Mouse (Mus musculus): ENCODE data around the gene Tiam1.

Gene Tiam1

DNA sequence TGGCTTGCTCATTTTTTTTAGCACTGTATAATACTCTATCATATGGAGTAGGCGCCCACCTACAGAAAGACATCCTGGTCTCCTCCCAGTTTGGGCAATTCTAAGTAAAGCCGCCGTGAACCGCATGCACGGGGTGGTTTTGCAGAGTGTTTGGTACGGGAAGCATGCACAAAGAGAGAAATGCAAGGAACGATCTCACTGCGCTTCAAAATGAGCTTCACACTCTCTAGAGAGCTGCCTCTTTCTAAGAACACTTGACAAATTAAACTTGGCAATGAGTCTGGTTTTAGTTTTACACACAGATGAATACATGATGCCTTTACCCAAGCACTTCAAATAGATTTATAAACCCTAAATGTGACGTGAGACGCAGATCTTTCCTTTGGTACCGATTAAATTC lies 196.8 kb downstream of the Tiam1 start:
- DNase-seq, result no peak

- no peak for DNase-seq
These were observed 198.8 kb downstream of the Tiam1 start for GRCm38 (mm10) chr16:89944604-89945283.

DNA sequence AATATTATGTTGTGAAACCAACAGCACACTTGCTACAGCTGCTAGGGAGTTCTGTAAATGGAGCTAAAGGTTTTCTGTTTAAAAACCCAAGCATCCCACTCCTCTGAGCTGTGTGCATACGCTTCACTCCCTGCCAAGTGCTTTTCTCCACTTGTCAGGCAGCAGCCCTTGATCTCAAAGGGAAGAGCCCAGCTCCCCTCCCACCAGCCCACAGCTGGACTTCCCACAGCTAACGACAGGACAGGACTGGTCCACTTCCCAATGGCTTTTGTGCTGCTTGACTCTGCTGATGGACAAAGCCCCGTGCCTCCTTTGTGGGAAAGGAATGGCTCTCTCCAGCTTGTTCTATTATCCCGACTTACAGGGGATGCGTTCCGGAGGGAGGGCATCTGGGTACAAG lies 199.5 kb downstream of the Tiam1 start:
- DNase-seq, result no peak

DNA sequence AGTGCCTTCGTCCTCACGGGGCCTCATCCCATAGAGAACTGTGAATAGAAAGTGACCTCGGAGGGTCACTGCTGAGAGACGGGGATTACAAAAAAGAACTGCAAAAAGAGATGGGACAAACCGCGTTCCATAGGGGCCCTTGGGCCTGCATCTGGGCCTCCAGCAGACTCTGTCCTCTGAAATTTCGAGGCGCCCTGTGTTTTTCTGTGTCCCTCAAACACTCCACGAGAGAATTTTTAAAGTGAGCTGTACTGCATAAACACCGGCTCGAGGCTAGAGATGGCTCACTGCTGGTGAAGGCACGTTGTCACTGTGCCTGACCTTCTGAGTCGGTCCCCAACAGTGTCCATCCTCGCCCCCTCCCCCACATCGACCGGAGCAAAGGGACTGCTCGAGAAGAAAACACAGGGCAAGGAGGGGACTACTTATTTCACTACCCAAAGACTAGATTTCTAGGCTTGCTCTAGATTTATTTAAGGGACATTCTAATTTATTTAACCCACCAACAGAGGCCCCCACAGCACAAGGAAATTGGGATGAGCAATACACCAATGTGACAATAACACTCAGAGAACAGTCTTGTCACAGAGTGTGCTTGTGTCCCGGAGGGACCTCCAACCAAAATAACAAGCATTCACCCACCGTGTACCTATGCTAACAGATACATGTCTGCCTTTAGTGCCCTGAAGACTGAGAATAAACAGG lies 200.2 kb downstream of the Tiam1 start:
- DNase-seq, result peak; percentile 32

GRCm38 (mm10) chr16:89940696-89941095 lies 202.9 kb downstream of the Tiam1 start:
- DNase-seq, result no peak

DNA sequence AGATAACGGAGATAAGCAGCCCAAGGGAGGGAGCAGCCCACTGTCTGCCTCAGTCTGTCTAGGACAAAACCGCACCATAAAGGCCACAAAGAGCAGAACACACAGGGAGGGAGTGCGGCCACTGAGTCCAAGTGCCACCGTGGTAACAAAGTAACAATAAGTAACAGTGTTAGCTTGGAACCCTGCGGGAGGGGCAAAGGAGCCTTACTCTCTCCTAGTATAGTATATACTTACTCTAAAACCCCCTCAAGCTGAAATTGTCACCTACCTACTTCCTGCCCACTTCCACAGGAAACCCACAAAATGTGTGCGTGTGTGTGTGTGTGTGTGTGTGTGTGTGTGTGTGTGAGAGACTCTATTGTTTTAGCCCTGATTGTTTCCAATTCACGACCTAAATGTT lies 205.3 kb downstream of the Tiam1 start:
- no peak for DNase-seq

GRCm38 (mm10) chr16:89936571-89936970 lies 207.0 kb downstream of the Tiam1 start:
- no peak for DNase-seq

DNA sequence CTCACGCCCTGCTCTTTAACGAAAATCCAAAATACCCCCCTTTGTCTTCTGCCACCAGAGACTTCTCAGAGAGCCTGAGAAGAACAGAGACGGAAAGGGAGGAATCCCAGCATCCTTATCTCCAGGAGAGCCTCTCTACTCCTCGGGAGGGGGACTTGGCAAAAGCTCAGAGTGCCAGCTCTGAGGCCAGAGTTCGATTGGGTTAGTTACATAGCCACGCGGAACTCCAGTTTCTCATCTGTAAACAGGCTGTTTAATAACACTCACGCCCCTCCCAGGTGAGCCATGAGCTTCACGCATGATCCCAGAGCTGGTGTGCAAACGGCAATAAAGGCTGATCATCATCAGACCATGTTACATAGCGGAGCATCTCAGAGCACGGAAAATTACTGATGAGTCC lies 208.2 kb downstream of the Tiam1 start:
- DNase-seq, result peak; percentile 9

DNA sequence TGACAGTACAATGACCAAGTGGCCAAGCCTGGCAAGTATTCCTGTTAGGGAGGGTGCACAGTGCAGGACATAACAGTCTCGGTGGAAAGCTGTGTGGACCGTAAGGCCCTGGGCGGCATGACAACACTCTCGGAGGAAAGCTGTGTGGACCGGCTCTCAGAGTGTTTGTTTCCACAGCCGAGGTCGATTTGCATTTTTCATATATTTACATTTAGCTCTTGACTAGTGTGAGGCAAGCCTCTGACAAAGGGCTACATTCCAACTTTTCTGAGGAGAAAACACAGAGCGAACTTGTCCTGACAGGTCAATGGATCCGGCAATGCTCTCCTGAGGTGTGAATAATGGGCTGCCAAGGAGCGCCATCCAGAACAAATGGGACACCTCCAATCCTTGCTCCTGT lies 209.0 kb downstream of the Tiam1 start:
- DNase-seq, result no peak

GRCm38 (mm10) chr16:89933976-89934375 lies 209.6 kb downstream of the Tiam1 start:
- DNase-seq, result no peak

- DNase-seq, result no peak
These were observed 215.0 kb downstream of the Tiam1 start for GRCm38 (mm10) chr16:89928611-89929010.

DNA sequence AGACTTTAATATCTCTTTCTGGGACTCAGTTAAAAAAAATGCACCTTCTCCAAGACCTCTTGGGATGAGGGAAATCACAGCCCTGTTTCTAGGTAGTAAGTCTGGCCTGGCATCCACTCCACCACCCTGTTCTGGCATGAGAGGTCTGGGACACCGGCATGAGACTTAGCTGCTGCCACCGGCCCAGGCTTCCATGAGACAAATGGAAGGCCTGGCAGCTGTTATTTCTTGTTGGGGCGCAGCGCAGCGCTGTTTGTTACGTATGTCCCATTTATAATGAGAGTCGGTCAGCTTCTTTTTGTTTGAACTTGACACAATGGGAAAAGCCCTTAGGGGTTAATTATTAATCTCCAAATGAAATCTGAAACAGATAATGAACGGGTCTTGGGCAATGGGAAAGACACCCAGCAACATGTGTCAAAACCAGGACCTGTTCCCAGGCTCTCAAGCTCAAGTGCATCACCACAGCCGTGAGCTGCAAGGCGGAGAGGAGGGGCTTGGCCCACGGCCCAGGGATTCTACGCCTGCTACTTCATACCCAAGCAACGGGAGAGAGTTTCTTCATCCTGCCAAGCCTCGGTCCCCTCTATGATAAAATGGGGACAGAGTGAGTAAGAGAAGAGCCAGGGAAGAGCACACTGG lies 219.2 kb downstream of the Tiam1 start:
- peak; percentile 38 for DNase-seq

- DNase-seq, result no peak
These were observed 220.3 kb downstream of the Tiam1 start for GRCm38 (mm10) chr16:89923311-89923710.

DNA sequence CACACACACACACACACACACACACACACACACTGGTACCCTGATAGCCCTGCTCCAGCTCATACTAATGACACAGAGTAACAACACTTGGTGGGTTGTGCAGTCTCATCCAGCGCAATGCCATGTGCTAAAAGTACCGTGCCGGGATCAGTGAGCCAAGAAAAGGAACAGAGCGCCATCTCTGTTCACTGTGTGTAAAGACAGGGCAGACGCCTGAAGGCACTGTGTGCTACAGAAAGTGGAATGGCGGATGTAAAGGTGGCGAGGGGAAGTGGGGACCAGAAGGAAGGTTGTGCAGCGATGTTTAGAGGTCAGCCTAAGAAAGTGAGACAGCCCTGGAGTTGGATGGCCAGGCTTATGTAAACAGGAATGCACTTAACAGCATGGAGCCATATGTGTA lies 221.1 kb downstream of the Tiam1 start:
- no peak for DNase-seq

GRCm38 (mm10) chr16:89921370-89921769 lies 222.2 kb downstream of the Tiam1 start:
- DNase-seq, result no peak

DNA sequence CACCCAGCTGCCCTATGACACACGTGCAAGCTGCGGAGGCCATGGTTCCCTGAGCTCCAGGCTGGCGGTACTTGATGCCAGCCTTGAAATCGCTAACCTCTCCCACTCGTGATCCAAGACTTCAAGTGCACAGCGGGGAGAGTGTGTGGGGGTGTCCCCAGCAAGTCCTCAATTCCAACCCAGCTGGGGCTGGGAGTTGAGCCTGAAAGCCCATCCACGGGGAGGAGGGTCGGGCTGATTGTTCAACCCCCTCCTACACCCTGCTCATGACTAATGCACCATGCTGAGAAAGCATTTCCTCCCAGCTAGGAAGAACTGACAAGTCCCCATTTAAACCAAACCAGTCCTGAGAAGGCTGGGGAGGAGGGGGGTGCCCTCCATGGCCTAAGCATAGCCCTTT lies 223.2 kb downstream of the Tiam1 start:
- no peak for DNase-seq

DNA sequence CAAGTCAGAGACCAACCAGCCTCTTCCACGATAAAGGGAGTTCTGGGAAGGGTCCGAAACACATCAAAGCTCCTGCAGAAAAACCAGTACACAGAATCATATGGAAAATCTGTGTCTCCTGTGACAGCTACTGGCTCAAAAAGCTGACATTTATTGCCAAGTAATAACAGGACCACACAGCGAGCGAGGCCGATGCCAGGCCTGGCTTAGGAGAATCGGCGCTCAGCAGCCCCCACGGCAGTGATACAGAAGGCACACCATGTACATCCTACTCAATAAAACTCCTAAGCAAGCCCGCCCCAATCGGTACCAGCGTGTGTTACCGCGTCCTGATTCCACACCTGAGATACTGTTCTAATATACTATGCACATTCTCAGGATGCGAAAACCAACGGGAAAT lies 226.2 kb downstream of the Tiam1 start:
- no peak for DNase-seq

GRCm38 (mm10) chr16:89914946-89915345 lies 228.6 kb downstream of the Tiam1 start:
- no peak for DNase-seq

DNA sequence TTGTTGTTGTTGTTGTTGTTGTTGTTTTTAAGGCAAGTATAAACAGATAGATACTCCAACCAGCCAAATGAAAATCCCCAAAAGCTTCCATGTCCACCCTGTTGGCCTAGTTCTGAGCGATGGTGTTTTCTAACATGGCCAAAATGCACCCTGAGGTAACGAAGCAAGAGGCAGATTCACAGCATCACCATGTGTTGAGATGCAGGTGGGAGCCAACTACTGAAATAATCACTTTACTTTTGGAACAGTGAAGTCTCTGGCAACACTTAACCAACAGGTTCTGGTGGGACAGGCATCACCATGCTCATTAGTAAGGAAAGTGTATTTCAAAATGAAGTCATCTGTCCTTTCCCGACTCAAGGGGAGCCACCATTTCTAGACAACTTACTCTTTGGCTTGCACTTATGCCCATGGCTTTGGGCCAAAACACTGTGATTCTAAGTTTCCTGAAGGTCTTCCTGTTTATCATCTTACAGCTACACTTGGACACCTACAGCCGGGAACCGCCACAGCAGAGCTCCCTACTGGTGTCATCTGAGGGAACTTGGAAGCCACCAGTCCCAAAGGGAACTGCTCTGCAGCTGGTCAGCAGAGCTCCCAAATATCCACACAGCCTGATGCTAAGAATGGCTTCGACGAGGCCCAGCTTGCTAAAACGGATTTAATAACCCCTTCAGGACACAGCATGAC lies 230.7 kb downstream of the Tiam1 start:
- peak; percentile 35 for DNase-seq

DNA sequence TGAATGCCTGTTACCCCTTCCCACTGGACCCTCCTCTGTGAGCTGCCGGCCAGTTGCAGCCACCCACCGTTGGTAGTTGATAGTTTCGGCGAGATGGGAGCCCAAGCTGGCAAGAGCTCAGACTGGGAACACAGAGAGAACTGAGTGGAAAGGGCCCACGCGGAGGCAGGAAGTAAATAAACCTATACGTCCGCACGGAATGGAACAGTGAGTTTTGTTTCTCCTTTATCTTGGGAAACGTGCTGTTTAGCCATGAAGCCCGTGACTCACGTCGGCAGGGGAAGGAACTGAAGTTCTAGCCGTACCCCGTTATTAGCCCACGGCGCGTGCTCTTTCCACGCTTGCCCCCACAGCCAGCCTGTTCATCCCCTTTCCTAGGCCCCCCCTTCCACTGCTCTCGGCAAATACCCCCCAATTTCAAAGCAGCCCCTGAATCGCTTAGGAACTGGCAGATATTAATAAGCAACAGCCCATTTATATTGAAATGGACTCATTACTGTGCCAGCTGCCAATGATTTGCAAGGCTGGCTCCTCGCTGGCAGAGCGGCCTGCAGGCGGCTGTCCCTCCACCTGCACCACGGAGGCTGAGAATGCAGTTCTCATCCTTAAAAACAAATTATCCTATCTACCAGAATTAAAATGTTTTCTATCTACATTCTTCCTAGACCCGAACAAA lies 234.0 kb downstream of the Tiam1 start:
- DNase-seq, result no peak

GRCm38 (mm10) chr16:89907651-89908050 lies 235.9 kb downstream of the Tiam1 start:
- no peak for DNase-seq

DNA sequence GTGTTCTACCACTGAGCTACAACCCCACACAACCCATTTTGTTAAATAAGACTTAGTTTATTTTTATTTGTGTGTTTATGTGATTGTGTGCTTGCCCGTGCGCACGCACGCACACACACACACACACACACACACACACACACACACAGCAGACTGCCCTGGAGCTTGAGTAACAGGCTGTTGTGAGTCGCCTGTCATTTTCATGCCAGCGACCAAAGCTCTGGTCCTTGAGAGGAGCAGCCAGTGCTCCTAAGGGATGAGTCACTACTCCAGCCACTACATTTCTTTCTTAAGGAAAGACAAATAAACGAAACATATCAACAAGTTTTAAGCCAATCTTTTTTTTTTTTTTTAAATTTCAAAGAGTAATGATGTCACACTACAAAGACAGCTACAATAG lies 236.7 kb downstream of the Tiam1 start:
- DNase-seq, result no peak

DNA sequence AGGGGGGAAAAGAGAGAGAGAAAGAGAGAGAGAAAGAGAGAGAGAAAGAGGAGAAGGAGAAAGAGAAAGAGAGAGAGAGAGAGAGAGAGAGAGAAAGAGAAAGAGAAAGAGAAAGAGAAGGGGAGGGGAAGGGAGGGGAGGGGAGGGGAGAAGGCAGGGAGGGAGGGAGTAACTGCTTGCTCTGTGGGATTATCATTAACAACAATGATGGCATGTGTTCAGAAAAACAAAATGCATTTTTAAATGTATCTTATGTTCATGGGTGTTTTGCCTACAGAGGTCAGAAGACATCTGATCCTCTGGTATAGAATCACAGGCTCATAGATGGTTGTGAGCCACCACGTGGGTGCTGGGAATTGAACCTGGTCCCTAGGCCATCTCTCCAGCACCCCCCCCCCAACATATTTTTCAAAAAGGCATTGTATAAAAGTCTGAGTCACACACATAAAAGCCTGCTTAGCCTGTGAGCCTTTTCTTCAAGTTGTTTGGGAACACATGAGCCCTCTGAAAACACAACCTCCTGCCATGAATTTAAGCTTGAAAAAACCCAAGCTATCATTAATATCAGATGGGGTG lies 237.8 kb downstream of the Tiam1 start:
- no peak for DNase-seq
